Mouse (Mus musculus): ENCODE data around the gene Gulp1.

The Gulp1 gene

GRCm38 (mm10) chr1:44720785-44721410, 169.6 kb downstream of the Gulp1 start:
- no peak for DNase-seq (ENCODE audit: low read depth in 2 of 2, low spot score in 2 of 2)

GRCm38 (mm10) chr1:44741256-44741655, 189.9 kb downstream of the Gulp1 start:
- DNase-seq (ENCODE audit: low read depth in 2 of 2, low spot score in 2 of 2): no peak

- DNase-seq (ENCODE audit: low read depth in 2 of 2, low spot score in 2 of 2): no peak
These were observed 194.4 kb downstream of the Gulp1 start for GRCm38 (mm10) chr1:44745711-44746110.

GRCm38 (mm10) chr1:44750731-44751730, 199.7 kb downstream of the Gulp1 start:
- no peak for DNase-seq (ENCODE audit: low read depth in 2 of 2, low spot score in 2 of 2)

- DNase-seq (ENCODE audit: low read depth in 2 of 2, low spot score in 2 of 2): no peak
These were observed 226.9 kb downstream of the Gulp1 start for GRCm38 (mm10) chr1:44778251-44778650.

- DNase-seq (ENCODE audit: low read depth in 2 of 2, low spot score in 2 of 2): no peak
These were observed 252.5 kb downstream of the Gulp1 start for GRCm38 (mm10) chr1:44803594-44804372.

GRCm38 (mm10) chr1:44806368-44806767, 255.1 kb downstream of the Gulp1 start:
- DNase-seq (ENCODE audit: low read depth in 2 of 2, low spot score in 2 of 2): no peak

GRCm38 (mm10) chr1:44810336-44810735, 259.0 kb downstream of the Gulp1 start:
- no peak for DNase-seq (ENCODE audit: low read depth in 2 of 2, low spot score in 2 of 2)

- DNase-seq (ENCODE audit: low read depth in 2 of 2, low spot score in 2 of 2): no peak
These were observed 282.6 kb downstream of the Gulp1 start for GRCm38 (mm10) chr1:44833934-44834333.

Measured in CD8-positive naive resting alpha-beta T cell, adult 2 months (primary cell).